Mouse (Mus musculus): ENCODE data around the gene Zfp213. TPM values are rescaled to one million over a fixed set of nuclear protein-coding genes. Genes with fewer than 3 reads are reported as not detected.
A peak's percentile ranks its signal among the peaks of the same experiment; 100 is the strongest.

The Zfp213 gene
- total RNA-seq, 2 experiments from 2014 or later, result 2.2 to 2.6 TPM

DNA sequence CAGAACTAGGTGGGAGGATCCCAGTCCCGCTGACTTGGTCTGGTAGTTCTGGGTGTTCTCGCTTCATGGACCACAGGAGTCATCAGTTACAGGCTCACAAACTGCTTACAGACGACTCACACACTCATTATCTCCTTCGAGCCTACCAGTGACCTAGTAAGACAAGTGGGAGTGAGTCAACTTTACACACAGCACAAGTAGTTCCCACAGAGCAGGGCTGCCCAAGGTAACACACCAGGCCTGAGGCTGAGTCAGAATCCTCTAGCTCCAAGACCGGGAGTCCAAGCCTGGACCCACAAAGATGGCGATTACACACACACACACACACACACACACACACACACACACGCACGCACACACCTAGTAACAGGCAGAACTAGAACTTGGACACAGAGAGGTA lies 20.7 kb upstream of the Zfp213 start:
- intact Hi-C loops (cut with DNase I; ENCODE audit: low total_unique reads), result no loop called here
- no peak for DNase-seq

DNA sequence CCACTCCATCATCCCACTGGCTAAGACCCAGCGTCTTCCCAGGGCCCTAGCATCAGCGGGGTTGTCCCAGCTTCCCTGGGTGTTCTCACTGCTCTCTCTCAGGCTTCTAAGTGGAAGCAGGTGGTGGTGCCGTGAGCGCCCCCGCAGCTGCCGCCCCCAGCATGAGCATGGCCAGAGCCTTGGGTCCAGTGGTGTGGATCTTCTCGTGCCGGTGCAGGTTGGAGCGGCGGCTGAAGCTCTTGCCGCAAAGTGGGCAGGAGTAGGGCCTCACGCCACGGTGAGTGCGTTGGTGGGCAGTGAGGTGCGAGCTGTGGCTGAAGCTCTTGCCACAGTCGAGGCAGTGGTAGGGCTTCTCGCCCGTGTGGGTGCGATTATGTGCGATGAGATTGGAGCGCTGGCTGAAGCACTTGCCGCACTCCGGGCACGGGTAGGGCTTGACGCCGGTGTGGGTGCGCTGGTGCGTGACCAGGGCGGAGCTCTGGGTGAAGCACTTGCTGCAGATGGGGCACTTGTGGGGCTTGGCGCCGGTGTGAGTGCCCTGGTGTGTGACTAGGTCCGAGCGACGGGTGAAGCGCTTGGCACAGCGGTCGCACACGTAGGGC lies 12.0 kb upstream of the Zfp213 start:
- DNase-seq, result no peak
- intact Hi-C loops (cut with DNase I; ENCODE audit: low total_unique reads), result no loop called here

- intact Hi-C loops (cut with DNase I; ENCODE audit: low total_unique reads), result loop anchor here (5.0 kb wide), 2 partner anchors 38 to 133 kb away; no protein-coding TSS in a partner anchor
Measured at GRCm38 (mm10) chr17:23574130-23574529, 10.1 kb upstream of the Zfp213 start.

GRCm38 (mm10) chr17:23572059-23572458 lies 8.0 kb upstream of the Zfp213 start:
- no peak for DNase-seq
- intact Hi-C loops (cut with DNase I; ENCODE audit: low total_unique reads), result loop anchor here (5.0 kb wide), 2 partner anchors 40 to 135 kb away; no protein-coding TSS in a partner anchor

More at GRCm38 (mm10) chr17:23574130-23574529, 10.1 kb upstream of the Zfp213 start:
- no peak for DNase-seq

GRCm38 (mm10) chr17:23571084-23571483 lies 7.0 kb upstream of the Zfp213 start:
- intact Hi-C loops (cut with DNase I; ENCODE audit: low total_unique reads), result loop anchor here (5.0 kb wide), 2 partner anchors 41 to 136 kb away; no protein-coding TSS in a partner anchor
- DNase-seq, result no peak

- intact Hi-C loops (cut with DNase I; ENCODE audit: low total_unique reads), result loop anchor here (5.0 kb wide), 2 partner anchors 42 to 137 kb away; no protein-coding TSS in a partner anchor
- peak; percentile 35 for DNase-seq
Measured at GRCm38 (mm10) chr17:23570017-23570416, 6.0 kb upstream of the Zfp213 start.

DNA sequence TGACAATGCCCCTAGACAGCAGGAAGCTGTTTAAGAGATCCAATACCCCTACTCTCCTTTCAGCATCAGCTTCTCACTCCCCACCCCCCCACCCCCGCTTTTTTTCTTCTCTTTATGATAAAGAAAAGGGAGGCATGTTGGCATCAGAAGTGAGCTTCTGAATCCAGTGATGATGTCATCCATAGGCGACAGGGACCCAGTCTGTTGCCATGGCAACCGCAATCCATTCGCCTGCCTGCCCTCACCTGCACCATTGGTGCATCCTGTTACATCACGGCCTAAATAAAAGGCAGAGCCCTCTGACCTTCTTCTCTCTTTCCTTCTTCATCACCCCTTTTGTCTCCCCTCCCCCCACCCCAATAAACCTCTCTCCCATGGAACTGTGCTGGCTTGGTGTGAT lies 4.3 kb upstream of the Zfp213 start:
- no peak for DNase-seq
- intact Hi-C loops (cut with DNase I; ENCODE audit: low total_unique reads), result no loop called here

- DNase-seq, result no peak
- intact Hi-C loops (cut with DNase I; ENCODE audit: low total_unique reads), result no loop called here
Measured at GRCm38 (mm10) chr17:23566787-23567186, 2.7 kb upstream of the Zfp213 start.

- intact Hi-C loops (cut with DNase I; ENCODE audit: low total_unique reads), result no loop called here
- no peak for DNase-seq
Measured at GRCm38 (mm10) chr17:23564368-23564715, 304 bp upstream of the Zfp213 start.

- intact Hi-C loops (cut with DNase I; ENCODE audit: low total_unique reads), result no loop called here
- peak; percentile 35 for DNase-seq
Measured at GRCm38 (mm10) chr17:23559767-23560166, 4.3 kb downstream of the Zfp213 start.

- intact Hi-C loops (cut with DNase I; ENCODE audit: low total_unique reads), result no loop called here
- no peak for DNase-seq
Measured at GRCm38 (mm10) chr17:23555243-23555916, 8.7 kb downstream of the Zfp213 start.

GRCm38 (mm10) chr17:23554321-23554720 lies 9.7 kb downstream of the Zfp213 start:
- intact Hi-C loops (cut with DNase I; ENCODE audit: low total_unique reads), result no loop called here
- no peak for DNase-seq

GRCm38 (mm10) chr17:23553634-23554120 lies 10.4 kb downstream of the Zfp213 start:
- DNase-seq, result no peak
- intact Hi-C loops (cut with DNase I; ENCODE audit: low total_unique reads), result no loop called here

GRCm38 (mm10) chr17:23552896-23553633 lies 11.0 kb downstream of the Zfp213 start:
- intact Hi-C loops (cut with DNase I; ENCODE audit: low total_unique reads), result no loop called here
- no peak for DNase-seq

- DNase-seq, result no peak
- intact Hi-C loops (cut with DNase I; ENCODE audit: low total_unique reads), result no loop called here
Measured at GRCm38 (mm10) chr17:23551963-23552362, 12.1 kb downstream of the Zfp213 start.

- intact Hi-C loops (cut with DNase I; ENCODE audit: low total_unique reads), result no loop called here
- no peak for DNase-seq
Measured at GRCm38 (mm10) chr17:23551416-23551815, 12.6 kb downstream of the Zfp213 start.

DNA sequence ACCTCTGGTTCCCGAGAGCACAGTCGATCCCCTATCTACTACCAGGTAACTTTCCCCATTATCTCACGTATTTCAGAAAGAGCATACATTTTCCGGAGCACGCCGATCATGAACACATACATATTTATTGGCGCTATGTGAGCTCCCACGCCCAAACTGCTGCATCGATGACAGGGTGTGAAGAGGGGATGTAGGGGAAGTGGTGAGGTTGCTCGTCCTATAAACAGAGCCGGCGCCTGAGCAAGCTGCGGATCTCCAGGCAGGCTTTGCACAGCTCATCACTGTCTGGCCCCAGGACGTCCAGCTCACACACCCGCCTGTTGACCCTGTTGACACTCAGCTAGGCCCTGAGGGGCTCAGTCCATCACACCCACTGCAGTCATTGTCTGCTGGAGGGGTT lies 13.2 kb downstream of the Zfp213 start:
- DNase-seq, result no peak
- intact Hi-C loops (cut with DNase I; ENCODE audit: low total_unique reads), result no loop called here

DNA sequence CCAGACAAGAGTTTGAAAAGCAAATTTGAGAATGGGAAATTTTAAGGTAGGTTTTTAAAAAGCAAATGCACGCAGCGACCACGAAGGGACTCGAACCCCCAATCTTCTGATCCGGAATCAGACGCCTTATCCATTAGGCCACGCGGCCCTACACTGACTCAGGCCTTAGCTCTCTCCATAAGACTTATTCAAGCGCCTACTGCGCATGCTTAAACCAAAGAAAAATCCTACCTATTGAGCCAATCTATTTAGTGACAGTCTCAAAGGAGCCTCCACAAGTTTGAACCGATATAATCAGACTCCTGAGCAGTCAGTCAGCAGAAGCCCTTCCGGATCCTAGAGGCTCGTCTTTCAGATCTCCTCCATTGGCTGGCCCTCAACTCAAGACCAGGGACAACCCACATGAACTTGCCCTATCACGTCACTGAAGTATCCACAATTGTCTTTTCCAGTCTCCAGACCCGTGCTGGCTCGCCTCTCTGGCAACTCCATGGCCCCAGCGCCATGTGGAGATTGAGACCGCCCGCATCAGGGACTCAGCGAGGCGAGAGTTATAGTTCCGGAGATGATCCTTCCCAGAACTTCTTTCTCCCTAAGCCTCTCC lies 13.7 kb downstream of the Zfp213 start:
- intact Hi-C loops (cut with DNase I; ENCODE audit: low total_unique reads), result no loop called here
- DNase-seq, result peak; percentile 80

- no peak for DNase-seq
- intact Hi-C loops (cut with DNase I; ENCODE audit: low total_unique reads), result no loop called here
Measured at GRCm38 (mm10) chr17:23549441-23549840, 14.6 kb downstream of the Zfp213 start.

DNA sequence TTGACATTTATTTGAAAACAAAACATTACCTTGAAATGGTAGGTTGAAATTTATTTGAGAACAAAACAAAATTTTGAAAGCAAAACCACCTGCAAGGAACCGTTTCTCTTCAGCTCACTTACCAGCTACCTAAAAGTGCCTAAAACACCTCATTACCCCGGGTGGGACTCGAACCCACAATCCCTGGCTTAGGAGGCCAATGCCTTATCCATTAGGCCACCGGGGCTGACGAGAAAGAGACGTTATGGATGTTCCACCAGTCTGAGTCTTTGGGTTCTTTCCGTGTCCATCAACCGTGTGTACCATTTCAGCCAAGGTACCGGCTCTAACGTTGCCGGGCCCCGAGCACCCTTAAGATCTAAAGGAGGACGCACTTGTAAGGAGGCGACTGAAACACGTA lies 15.4 kb downstream of the Zfp213 start:
- DNase-seq, result peak; percentile 38
- intact Hi-C loops (cut with DNase I; ENCODE audit: low total_unique reads), result no loop called here
